Mouse (Mus musculus) CD4-positive, CD25-positive, alpha-beta regulatory T cell, adult 2 months (primary cell): ENCODE results near the gene Gm45837.

Experiments
- DNase-seq: peaks from one replicate; pipeline ENCODE4 v3.0.0-alpha.2; 2012; ENCODE audit warnings: low read depth, low spot score

Gm45837 gene

GRCm38 (mm10) chr7:101391909-101392479 lies 18.7 kb upstream of the Gm45837 start:
- DNase-seq: no peak

- no peak for DNase-seq
These were observed 17.7 kb upstream of the Gm45837 start for GRCm38 (mm10) chr7:101393015-101393414.

- DNase-seq: no peak
These were observed 16.8 kb upstream of the Gm45837 start for GRCm38 (mm10) chr7:101393694-101394504.

- DNase-seq: no peak
These were observed 16.1 kb upstream of the Gm45837 start for GRCm38 (mm10) chr7:101394569-101394968.

- no peak for DNase-seq
These were observed 15.2 kb upstream of the Gm45837 start for GRCm38 (mm10) chr7:101395471-101395870.

GRCm38 (mm10) chr7:101397175-101397574 lies 13.5 kb upstream of the Gm45837 start:
- no peak for DNase-seq

- DNase-seq: no peak
These were observed 9.2 kb upstream of the Gm45837 start for GRCm38 (mm10) chr7:101401510-101401909.

- DNase-seq: no peak
These were observed 6.9 kb upstream of the Gm45837 start for GRCm38 (mm10) chr7:101403831-101404230.

- DNase-seq: peak; percentile 91
These were observed 2.1 kb downstream of the Gm45837 start for GRCm38 (mm10) chr7:101412796-101413195.

- peak; percentile 49 for DNase-seq
These were observed 3.5 kb downstream of the Gm45837 start for GRCm38 (mm10) chr7:101414209-101414608.

- DNase-seq: no peak
These were observed 4.2 kb downstream of the Gm45837 start for GRCm38 (mm10) chr7:101414661-101415511.

GRCm38 (mm10) chr7:101415512-101416100 lies 4.9 kb downstream of the Gm45837 start:
- DNase-seq: no peak

- DNase-seq: no peak
These were observed 5.7 kb downstream of the Gm45837 start for GRCm38 (mm10) chr7:101416391-101416790.

- DNase-seq: peak; percentile 57
These were observed 8.5 kb downstream of the Gm45837 start for GRCm38 (mm10) chr7:101419013-101419770.

GRCm38 (mm10) chr7:101421529-101421928 lies 10.8 kb downstream of the Gm45837 start, which contains the start of gene Pde2a:
Gene Pde2a, plus strand, starts transcription at chr7:101421691.
- DNase-seq: no peak

- DNase-seq: peak; percentile 32
These were observed 11.4 kb downstream of the Gm45837 start for GRCm38 (mm10) chr7:101422069-101422468.

- DNase-seq: peak; percentile 44
These were observed 12.0 kb downstream of the Gm45837 start for GRCm38 (mm10) chr7:101422646-101423045.

- DNase-seq: no peak
These were observed 13.3 kb downstream of the Gm45837 start for GRCm38 (mm10) chr7:101423970-101424369.

GRCm38 (mm10) chr7:101426692-101427091 lies 16.0 kb downstream of the Gm45837 start:
- DNase-seq: no peak

GRCm38 (mm10) chr7:101427736-101428135 lies 17.1 kb downstream of the Gm45837 start:
- peak; percentile 75 for DNase-seq

- DNase-seq: no peak
These were observed 24.4 kb downstream of the Gm45837 start for GRCm38 (mm10) chr7:101435038-101435437.
